Mouse (Mus musculus): ENCODE results near the gene Ap1s2. TPM values are rescaled to one million over a fixed set of nuclear protein-coding genes. Genes with fewer than 3 reads are reported as not detected.
A peak's percentile ranks its signal among the peaks of the same experiment; 100 is the strongest.

Ap1s2 gene
- 18.0 and 18.5 TPM in 2 replicates for polyA plus RNA-seq (2015; fragmentation: Nextera tagmentation; extraction: Ambion mirVana)

GRCm38 (mm10) chrX:163908337-163909250 lies at the start of gene Ap1s2:
TSS of gene Ap1s2 (plus strand) at chrX:163909017.
- Histone ChIP-seq H3K9me3 (ENCODE audit: control insufficient read depth, low read length) (peaks cover 3% of the 10 kb centered on the region; the same call in 1 of the 2 replicates), H3K4me1 (ENCODE audit: control insufficient read depth, insufficient read depth, low read length) (no peaks in the 10 kb centered on the region), H3K4me2 (ENCODE audit: low read depth, low read length) (peak within 1 kb of the TSS; percentile 55), H3K36me3 (ENCODE audit: control insufficient read depth, insufficient read depth, low read length) (no peaks in the 10 kb centered on the region), H3K27ac (ENCODE audit: low read length) (peak within 1 kb of the TSS; percentile 68), H3K27me3 (replicated peaks; ENCODE audit: control insufficient read depth, insufficient read depth, low read length) (peaks cover 4% of the 10 kb centered on the region; the same call in 1 of the 2 replicates), H3K9ac (ENCODE audit: low read depth, low read length) (peak within 1 kb of the TSS; percentile 71), H3K4me3 (ENCODE audit: low read length) (peak within 1 kb of the TSS; percentile 65)
- ATAC-seq = peak; percentile 100
- 10% methylated on average over 67 of the region's 80 CpGs for whole genome bisulfite sequencing

- Histone ChIP-seq H3K4me2 (ENCODE audit: low read depth, low read length) (no peak overlapping the region), H3K9ac (ENCODE audit: low read depth, low read length) (no peak overlapping the region)
- ATAC-seq = no peak
Observed at GRCm38 (mm10) chrX:163867711-163868379, 41.0 kb upstream of the Ap1s2 start.

DNA sequence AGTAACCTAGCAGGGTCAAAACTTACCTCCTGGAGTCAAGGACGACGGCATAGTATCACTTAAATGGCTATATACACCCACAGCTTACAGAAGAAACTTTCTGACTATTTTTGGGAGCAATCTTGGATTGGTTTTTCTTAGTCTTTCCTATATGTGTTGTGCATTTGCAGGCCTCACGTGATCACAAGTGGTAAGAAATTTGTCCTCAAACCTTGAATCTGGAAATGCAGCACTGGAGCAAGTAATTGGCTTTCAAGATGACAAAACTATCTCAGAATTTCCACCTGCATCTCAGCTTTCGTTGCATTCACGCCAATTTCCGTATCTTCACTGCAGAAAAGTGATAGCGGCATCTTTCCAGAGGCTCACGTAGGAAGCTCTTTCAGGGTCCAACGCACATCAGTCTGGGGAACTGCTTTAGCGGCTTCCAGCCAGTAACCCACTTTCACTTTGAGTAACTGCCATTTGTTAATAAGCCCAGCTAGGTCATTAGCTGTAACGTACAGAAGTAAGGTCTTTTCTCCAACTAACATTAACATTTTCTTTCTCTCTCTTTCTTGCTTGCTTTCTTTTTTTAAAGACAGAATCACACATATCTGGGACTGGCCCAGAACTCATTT lies 40.0 kb upstream of the Ap1s2 start:
- 81% methylated on average over 11 of the region's 11 CpGs for WGBS
- Histone ChIP-seq H3K27me3 (replicated peaks; ENCODE audit: control insufficient read depth, insufficient read depth, low read length) (no peaks in the 10 kb centered on the region), H3K4me1 (ENCODE audit: control insufficient read depth, insufficient read depth, low read length) (no peaks in the 10 kb centered on the region), H3K9ac (ENCODE audit: low read depth, low read length) (no peak overlapping the region), H3K27ac (ENCODE audit: low read length) (no peak overlapping the region), H3K4me2 (ENCODE audit: low read depth, low read length) (no peak overlapping the region), H3K9me3 (ENCODE audit: control insufficient read depth, low read length) (no peaks in the 10 kb centered on the region), H3K4me3 (ENCODE audit: low read length) (no peak overlapping the region), H3K36me3 (ENCODE audit: control insufficient read depth, insufficient read depth, low read length) (no peaks in the 10 kb centered on the region)
- ATAC-seq = no peak

More at GRCm38 (mm10) chrX:163867711-163868379, 41.0 kb upstream of the Ap1s2 start:
- no peak overlapping the region for H3K27ac ChIP-seq (ENCODE audit: low read length)
- no peaks in the 10 kb centered on the region for H3K4me1 ChIP-seq (ENCODE audit: control insufficient read depth, insufficient read depth, low read length)
- H3K27me3 ChIP-seq (replicated peaks; ENCODE audit: control insufficient read depth, insufficient read depth, low read length) = no peaks in the 10 kb centered on the region
- H3K9me3 ChIP-seq (ENCODE audit: control insufficient read depth, low read length) = no peaks in the 10 kb centered on the region
- H3K4me3 ChIP-seq (ENCODE audit: low read length) = no peak overlapping the region
- 64% methylated on average over 5 of the region's 5 CpGs for WGBS
- no peaks in the 10 kb centered on the region for H3K36me3 ChIP-seq (ENCODE audit: control insufficient read depth, insufficient read depth, low read length)

- peaks cover 3% of the 10 kb centered on the region; the same call in 1 of the 2 replicates for H3K4me1 ChIP-seq (ENCODE audit: control insufficient read depth, insufficient read depth, low read length)
- no peak overlapping the region for H3K9ac ChIP-seq (ENCODE audit: low read depth, low read length)
- H3K36me3 ChIP-seq (ENCODE audit: control insufficient read depth, insufficient read depth, low read length) = no peaks in the 10 kb centered on the region
- 79% methylated on average over 3 of the region's 3 CpGs for WGBS
- ATAC-seq = no peak
- no peak overlapping the region for H3K4me2 ChIP-seq (ENCODE audit: low read depth, low read length)
- no peak overlapping the region for H3K27ac ChIP-seq (ENCODE audit: low read length)
- no peaks in the 10 kb centered on the region for H3K27me3 ChIP-seq (replicated peaks; ENCODE audit: control insufficient read depth, insufficient read depth, low read length)
- H3K9me3 ChIP-seq (ENCODE audit: control insufficient read depth, low read length) = no peaks in the 10 kb centered on the region
- H3K4me3 ChIP-seq (ENCODE audit: low read length) = no peak overlapping the region
Observed at GRCm38 (mm10) chrX:163875932-163876331, 32.9 kb upstream of the Ap1s2 start.

DNA sequence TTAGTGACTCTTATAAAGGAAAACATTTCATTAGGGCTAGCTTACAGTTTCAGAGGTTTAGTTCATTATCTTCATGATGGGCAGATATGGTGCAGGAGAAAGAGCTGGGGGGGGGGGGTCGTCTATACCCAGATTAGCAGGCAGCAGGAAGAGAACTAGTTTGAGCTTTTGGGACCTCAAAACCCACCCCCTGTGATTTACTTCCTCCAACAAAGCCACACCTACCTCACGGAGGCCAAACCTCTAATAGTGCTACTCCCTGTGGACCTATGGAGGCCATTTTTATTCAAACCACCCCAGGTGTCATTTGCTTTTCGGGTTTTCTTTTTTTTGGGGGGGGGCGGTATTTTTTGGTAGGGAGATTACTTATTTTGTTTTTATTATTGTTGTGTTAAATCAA lies 32.2 kb upstream of the Ap1s2 start:
- Histone ChIP-seq H3K9me3 (ENCODE audit: control insufficient read depth, low read length) (no peaks in the 10 kb centered on the region), H3K4me3 (ENCODE audit: low read length) (no peak overlapping the region), H3K4me2 (ENCODE audit: low read depth, low read length) (no peak overlapping the region), H3K27ac (ENCODE audit: low read length) (no peak overlapping the region), H3K9ac (ENCODE audit: low read depth, low read length) (no peak overlapping the region), H3K27me3 (replicated peaks; ENCODE audit: control insufficient read depth, insufficient read depth, low read length) (no peaks in the 10 kb centered on the region), H3K4me1 (ENCODE audit: control insufficient read depth, insufficient read depth, low read length) (peaks cover 3% of the 10 kb centered on the region; the same call in 1 of the 2 replicates), H3K36me3 (ENCODE audit: control insufficient read depth, insufficient read depth, low read length) (no peaks in the 10 kb centered on the region)
- ATAC-seq = no peak
- 58% methylated on average over 4 of the region's 4 CpGs for WGBS

DNA sequence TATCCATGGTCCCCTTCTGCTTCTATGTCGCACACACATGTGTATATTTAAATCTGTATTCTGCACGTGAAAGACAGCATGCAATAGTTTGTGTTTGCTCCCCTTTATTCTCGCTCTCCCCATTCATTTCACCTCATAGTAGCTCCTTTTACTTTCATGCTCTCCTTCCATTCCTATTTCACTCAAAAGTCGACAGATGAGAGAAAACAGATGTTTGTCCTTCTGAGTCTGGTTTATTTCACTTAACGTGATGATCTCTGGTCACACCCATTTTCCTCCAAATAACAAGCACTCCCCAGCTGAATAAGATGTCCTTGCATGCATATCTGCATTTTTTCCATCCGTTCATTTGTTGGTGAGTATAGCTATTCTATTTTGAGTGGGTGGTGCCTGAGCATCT lies 29.8 kb upstream of the Ap1s2 start:
- Histone ChIP-seq H3K27me3 (replicated peaks; ENCODE audit: control insufficient read depth, insufficient read depth, low read length) (no peaks in the 10 kb centered on the region), H3K36me3 (ENCODE audit: control insufficient read depth, insufficient read depth, low read length) (no peaks in the 10 kb centered on the region), H3K4me3 (ENCODE audit: low read length) (no peak overlapping the region), H3K4me2 (ENCODE audit: low read depth, low read length) (no peak overlapping the region), H3K9ac (ENCODE audit: low read depth, low read length) (no peak overlapping the region), H3K4me1 (ENCODE audit: control insufficient read depth, insufficient read depth, low read length) (peaks cover 3% of the 10 kb centered on the region; the same call in 1 of the 2 replicates), H3K9me3 (ENCODE audit: control insufficient read depth, low read length) (no peaks in the 10 kb centered on the region), H3K27ac (ENCODE audit: low read length) (no peak overlapping the region)
- 57% methylated on average over 6 of the region's 6 CpGs for WGBS
- no peak for ATAC-seq

- 39% methylated on average over 5 of the region's 5 CpGs for WGBS
- Histone ChIP-seq H3K4me3 (ENCODE audit: low read length) (no peak overlapping the region), H3K36me3 (ENCODE audit: control insufficient read depth, insufficient read depth, low read length) (no peaks in the 10 kb centered on the region), H3K4me2 (ENCODE audit: low read depth, low read length) (no peak overlapping the region), H3K4me1 (ENCODE audit: control insufficient read depth, insufficient read depth, low read length) (peaks cover 3% of the 10 kb centered on the region; the same call in 1 of the 2 replicates), H3K9ac (ENCODE audit: low read depth, low read length) (no peak overlapping the region), H3K27me3 (replicated peaks; ENCODE audit: control insufficient read depth, insufficient read depth, low read length) (no peaks in the 10 kb centered on the region), H3K27ac (ENCODE audit: low read length) (peak overlapping the region; percentile 48), H3K9me3 (ENCODE audit: control insufficient read depth, low read length) (no peaks in the 10 kb centered on the region)
- ATAC-seq = no peak
Observed at GRCm38 (mm10) chrX:163879461-163879860, 29.4 kb upstream of the Ap1s2 start.

DNA sequence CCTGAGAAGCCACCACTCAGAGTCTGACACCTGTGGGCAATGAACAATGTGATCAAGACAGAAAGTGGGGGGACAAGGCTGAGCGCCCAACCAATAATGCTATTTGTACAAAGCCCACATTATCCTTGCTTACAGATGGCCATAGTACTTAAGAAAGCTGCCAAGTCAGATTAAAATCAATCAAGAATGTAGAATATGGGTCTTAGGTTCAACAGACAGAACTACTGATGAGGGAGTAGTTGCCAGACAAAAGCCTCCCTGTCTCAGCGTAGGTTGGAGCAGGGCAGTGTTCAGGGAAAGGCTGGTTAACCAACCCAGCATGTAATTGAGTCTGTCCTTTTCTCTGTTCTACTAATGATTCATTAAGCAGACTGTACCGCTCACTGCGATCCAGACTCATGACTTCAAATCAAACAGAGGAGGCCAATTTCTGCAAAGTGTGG lies 23.3 kb upstream of the Ap1s2 start:
- no peaks in the 10 kb centered on the region for H3K27me3 ChIP-seq (replicated peaks; ENCODE audit: control insufficient read depth, insufficient read depth, low read length)
- 85% methylated on average over 4 of the region's 4 CpGs for WGBS
- no peak overlapping the region for H3K9ac ChIP-seq (ENCODE audit: low read depth, low read length)
- no peak for ATAC-seq
- no peak overlapping the region for H3K4me2 ChIP-seq (ENCODE audit: low read depth, low read length)
- no peaks in the 10 kb centered on the region for H3K36me3 ChIP-seq (ENCODE audit: control insufficient read depth, insufficient read depth, low read length)
- no peaks in the 10 kb centered on the region for H3K4me1 ChIP-seq (ENCODE audit: control insufficient read depth, insufficient read depth, low read length)
- no peaks in the 10 kb centered on the region for H3K9me3 ChIP-seq (ENCODE audit: control insufficient read depth, low read length)
- no peak overlapping the region for H3K4me3 ChIP-seq (ENCODE audit: low read length)
- H3K27ac ChIP-seq (ENCODE audit: low read length) = no peak overlapping the region

DNA sequence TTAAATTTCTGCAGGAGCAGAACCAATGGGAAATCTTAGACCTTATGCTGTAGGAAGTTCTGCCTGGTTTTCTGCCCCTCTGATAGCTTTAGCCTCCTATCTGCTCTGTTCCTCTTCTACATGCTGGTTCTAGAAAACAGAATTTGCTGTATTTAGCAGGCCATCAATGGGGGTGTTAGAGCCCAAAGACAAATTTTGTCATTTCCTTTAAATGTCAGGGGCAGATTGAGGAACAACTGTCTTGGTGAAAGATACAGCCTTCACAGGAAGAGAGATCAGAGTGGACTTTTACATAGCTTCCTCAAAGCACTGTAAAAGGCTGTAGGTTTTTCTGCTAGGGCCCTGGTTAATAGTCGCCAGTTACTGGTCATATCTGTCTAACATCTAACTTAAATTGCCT lies 11.5 kb upstream of the Ap1s2 start:
- ATAC-seq = no peak
- WGBS = 46% methylated on average over 1 of the region's 1 CpGs

More for the DNA sequence above, 11.5 kb upstream of the Ap1s2 start:
- no peak overlapping the region for H3K4me2 ChIP-seq (ENCODE audit: low read depth, low read length)
- H3K9me3 ChIP-seq (ENCODE audit: control insufficient read depth, low read length) = no peaks in the 10 kb centered on the region
- H3K9ac ChIP-seq (ENCODE audit: low read depth, low read length) = no peak overlapping the region
- no peak overlapping the region for H3K27ac ChIP-seq (ENCODE audit: low read length)
- H3K36me3 ChIP-seq (ENCODE audit: control insufficient read depth, insufficient read depth, low read length) = no peaks in the 10 kb centered on the region
- H3K4me1 ChIP-seq (ENCODE audit: control insufficient read depth, insufficient read depth, low read length) = no peaks in the 10 kb centered on the region
- no peak overlapping the region for H3K4me3 ChIP-seq (ENCODE audit: low read length)
- H3K27me3 ChIP-seq (replicated peaks; ENCODE audit: control insufficient read depth, insufficient read depth, low read length) = no peaks in the 10 kb centered on the region
